Mouse (Mus musculus) CH12.LX (cell line): ENCODE data around the gene Myo16. TPM values are rescaled to one million over a fixed set of nuclear protein-coding genes. Genes with fewer than 3 reads are reported as not detected.

Experiments used
- DNase-seq: peaks from one replicate; pipeline ENCODE4 v3.0.0-alpha.2; 2013; ENCODE audit errors: extremely low read depth
- H3K27ac ChIP-seq: 2 replicates; pipeline ENCODE4 v1.5.1; 2012; ENCODE audit warnings: low read depth, mild to moderate bottlenecking, control low read depth, moderate library complexity; ENCODE audit not compliant: insufficient read depth
- H3K27me3 ChIP-seq: replicated peaks from 2 replicates; pipeline ENCODE3; 2012; ENCODE audit warnings: inconsistent platforms
- H3K36me3 ChIP-seq, 2 experiments: replicated peaks in 1 of 2; 2 replicates each; pipeline versions ENCODE3 to v1.6.1; 2012; ENCODE audit warnings: inconsistent platforms in 1 of 2, low read length in 1 of 2, mild to moderate bottlenecking in 1 of 2, mixed read lengths in 1 of 2, moderate library complexity in 1 of 2; ENCODE audit not compliant: control insufficient read depth in 1 of 2, insufficient read depth in 1 of 2
- H3K4me1 ChIP-seq, 2 experiments: 2 replicates each; pipeline ENCODE4 v1.6.1; 2012; ENCODE audit warnings: inconsistent platforms in 1 of 2, moderate library complexity in 1 of 2; ENCODE audit not compliant: insufficient read depth in 2 of 2, control insufficient read depth in 1 of 2
- H3K4me2 ChIP-seq: 2 replicates; pipeline ENCODE4 v1.6.1; 2012; ENCODE audit warnings: low read depth, mild to moderate bottlenecking, control low read depth; ENCODE audit not compliant: poor library complexity, insufficient read depth, severe bottlenecking
- H3K4me3 ChIP-seq, 3 experiments: fragments of 150-350 bp in 1 of 3; sonication (generic) in 1 of 3; replicated peaks in 1 of 3; 2 replicates each; pipeline versions ENCODE3 to v1.5.1; 2011 to 2012; ENCODE audit warnings: low read depth in 2 of 3, low read length in 2 of 3, mild to moderate bottlenecking in 2 of 3, moderate library complexity in 2 of 3, control low read depth in 1 of 3, improper control_type of control experiment in 1 of 3, inconsistent platforms in 1 of 3, mixed read lengths in 1 of 3; ENCODE audit not compliant: poor library complexity in 1 of 3
- H3K79me2 ChIP-seq: replicated peaks from 2 replicates; pipeline ENCODE4 v1.6.1; 2012; ENCODE audit warnings: mild to moderate bottlenecking, moderate library complexity; ENCODE audit not compliant: control insufficient read depth, poor library complexity, insufficient read depth, severe bottlenecking; ENCODE audit errors: extremely low read depth
- H3K9ac ChIP-seq: 2 replicates; pipeline ENCODE4 v1.6.1; 2012; ENCODE audit warnings: low read depth, mild to moderate bottlenecking, control low read depth, moderate library complexity; ENCODE audit not compliant: insufficient read depth
- H3K9me3 ChIP-seq: replicated peaks from 2 replicates; pipeline ENCODE3; 2012; ENCODE audit warnings: low read length, inconsistent platforms, mixed read lengths
- ELF1 ChIP-seq: IDR thresholded peaks from 2 replicates; pipeline ENCODE4 v1.6.1; 2014; ENCODE audit warnings: low read depth, mild to moderate bottlenecking, inconsistent platforms, low read length, improper control_type of control experiment
- EP300 ChIP-seq: IDR thresholded peaks from 2 replicates; pipeline ENCODE4 v1.6.1; 2011; ENCODE audit warnings: low read length, improper control_type of control experiment
- ETS1 ChIP-seq: conservative IDR thresholded peaks from 2 replicates; pipeline ENCODE4 v1.6.1; 2012; ENCODE audit warnings: low read depth, mild to moderate bottlenecking, inconsistent platforms, low read length, improper control_type of control experiment, moderate library complexity
- HCFC1 ChIP-seq: IDR thresholded peaks from 2 replicates; pipeline ENCODE4 v1.6.1; 2012; ENCODE audit warnings: low read depth, mild to moderate bottlenecking, inconsistent platforms, low read length, improper control_type of control experiment
- JUN ChIP-seq: IDR thresholded peaks from 2 replicates; pipeline ENCODE4 v1.6.1; 2011; ENCODE audit warnings: low read depth, mild to moderate bottlenecking, low read length, improper control_type of control experiment, moderate library complexity; ENCODE audit not compliant: insufficient read depth
- KAT2A ChIP-seq: IDR thresholded peaks from 2 replicates; pipeline ENCODE4 v1.6.1; 2012; ENCODE audit warnings: low read length, improper control_type of control experiment, inconsistent platforms; ENCODE audit not compliant: insufficient replicate concordance
- MAFK ChIP-seq: IDR thresholded peaks from 2 replicates; pipeline ENCODE4 v1.6.1; 2011; ENCODE audit warnings: low read length, improper control_type of control experiment; ENCODE audit not compliant: insufficient replicate concordance
- MAX ChIP-seq: IDR thresholded peaks from 2 replicates; pipeline ENCODE4 v1.6.1; 2011; ENCODE audit warnings: low read length, improper control_type of control experiment
- MAZ ChIP-seq: IDR thresholded peaks from 2 replicates; pipeline ENCODE4 v1.6.1; 2012; ENCODE audit warnings: low read depth, mild to moderate bottlenecking, inconsistent platforms, low read length, improper control_type of control experiment, moderate library complexity
- MEF2A ChIP-seq: IDR thresholded peaks from 2 replicates; pipeline ENCODE4 v1.6.1; 2014; ENCODE audit warnings: low read depth, mild to moderate bottlenecking, inconsistent platforms, low read length, improper control_type of control experiment, borderline replicate concordance
- MXI1 ChIP-seq: IDR thresholded peaks from 2 replicates; pipeline ENCODE4 v1.6.1; 2011; ENCODE audit warnings: mild to moderate bottlenecking, low read depth, low read length, improper control_type of control experiment
- MYC ChIP-seq: IDR thresholded peaks from 2 replicates; pipeline ENCODE4 v1.6.1; 2011; ENCODE audit warnings: low read depth, mild to moderate bottlenecking, improper control_type of control experiment, low read length
- NELFE ChIP-seq: IDR thresholded peaks from 2 replicates; pipeline ENCODE4 v1.6.1; 2011; ENCODE audit warnings: low read depth, low read length, improper control_type of control experiment
- PAX5 ChIP-seq: IDR thresholded peaks from 2 replicates; pipeline ENCODE4 v1.6.1; 2012; ENCODE audit warnings: low read length, inconsistent platforms, mixed read lengths
- POLR2A ChIP-seq: IDR thresholded peaks from 2 replicates; pipeline ENCODE4 v1.6.1; 2011; ENCODE audit warnings: low read depth, mild to moderate bottlenecking, improper control_type of control experiment, low read length
- POLR2AphosphoS2 ChIP-seq: IDR thresholded peaks from 2 replicates; pipeline ENCODE4 v1.6.1; 2011; ENCODE audit warnings: low read depth, low read length, improper control_type of control experiment
- RAD21 ChIP-seq: IDR thresholded peaks from 2 replicates; pipeline ENCODE4 v1.6.1; 2011; ENCODE audit warnings: low read depth, mild to moderate bottlenecking, low read length, improper control_type of control experiment, moderate library complexity
- RCOR1 ChIP-seq: conservative IDR thresholded peaks from 2 replicates; pipeline ENCODE4 v1.6.1; 2012; ENCODE audit warnings: low read depth, mild to moderate bottlenecking, inconsistent platforms, low read length, improper control_type of control experiment
- SIN3A ChIP-seq: IDR thresholded peaks from 2 replicates; pipeline ENCODE4 v1.6.1; 2012; ENCODE audit warnings: low read length, improper control_type of control experiment, inconsistent platforms
- SMC3 ChIP-seq: IDR thresholded peaks from 2 replicates; pipeline ENCODE4 v1.6.1; 2011; ENCODE audit warnings: low read depth, low read length, improper control_type of control experiment
- TBP ChIP-seq: conservative IDR thresholded peaks from 2 replicates; pipeline ENCODE4 v1.6.1; 2011; ENCODE audit warnings: low read depth, low read length, improper control_type of control experiment
- UBTF ChIP-seq: IDR thresholded peaks from 2 replicates; pipeline ENCODE4 v1.6.1; 2012; ENCODE audit warnings: low read depth, mild to moderate bottlenecking, inconsistent platforms, low read length, improper control_type of control experiment, moderate library complexity
- USF1 ChIP-seq: IDR thresholded peaks from 2 replicates; pipeline ENCODE4 v1.6.1; 2014; ENCODE audit warnings: low read depth, mild to moderate bottlenecking, inconsistent platforms, low read length, improper control_type of control experiment
- ZKSCAN1 ChIP-seq: IDR thresholded peaks from 2 replicates; pipeline ENCODE4 v1.6.1; 2012; ENCODE audit warnings: low read depth, inconsistent platforms, low read length, improper control_type of control experiment, borderline replicate concordance
- ZMIZ1 ChIP-seq: IDR thresholded peaks from 2 replicates; pipeline ENCODE4 v1.6.1; 2012; ENCODE audit warnings: low read depth, mild to moderate bottlenecking, inconsistent platforms, low read length, improper control_type of control experiment
- dilution Hi-C: fragments of 300-500 bp; cut with MboI; formaldehyde crosslinking; loops from 2 replicates; pipeline ENCODE4 v1.14.3; 2020; ENCODE audit warnings: low sequenced_read_pairs; ENCODE audit not compliant: extremely low pct_unique_long_range_greater_than_20kb, extremely low pct_ligation_motif_present
- in situ Hi-C: fragments of 300-500 bp; cut with MboI; formaldehyde crosslinking; loops from 3 replicates; pipeline ENCODE4 v1.14.3; 2019; ENCODE audit warnings: low sequenced_read_pairs, low pct_ligation_motif_present, low pct_unique_long_range_greater_than_20kb, mixed read lengths
- polyA plus RNA-seq: library from polyadenylated mRNA; unstranded; fragments of >175 nt; gene quantifications from 2 replicates; pipeline ENCODE4 v1.2.1, GENCODE M21; 2012; ENCODE audit warnings: low read depth; ENCODE audit not compliant: insufficient read length
- total RNA-seq, 2 experiments: library from RNA; depleted of rRNA; stranded (reverse); fragments of 300-350 nt in 1 of 2; fragments of >200 nt in 1 of 2; gene quantifications; 2 replicates each; pipeline ENCODE4 v1.2.3; 2012 to 2014

The Myo16 gene
- total and polyA plus RNA-seq, 3 experiments = not detected

DNA sequence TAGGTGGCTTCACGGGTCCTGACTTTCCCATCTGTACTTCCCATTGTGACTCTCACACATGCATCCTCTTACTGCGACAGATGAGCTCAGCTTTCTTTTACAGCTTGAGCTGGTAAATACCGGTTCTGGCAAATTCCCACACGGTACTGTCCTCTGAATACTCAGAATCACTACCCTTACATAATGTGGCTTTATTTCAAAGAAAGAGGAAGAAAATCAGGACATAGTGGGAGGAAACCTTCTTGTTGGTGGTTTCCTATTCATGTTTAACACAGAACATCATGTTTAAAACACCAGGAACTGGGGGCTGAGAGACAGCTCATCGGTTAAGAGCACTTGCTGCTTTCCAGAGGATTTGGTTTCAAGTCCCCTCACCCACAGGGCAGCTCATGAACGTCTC is 384.6 kb downstream of the Myo16 start:
- dilution Hi-C loops (no loop called here), in situ Hi-C loops (no loop called here)
- H3K27ac ChIP-seq = no peak overlapping the region
- no peak overlapping the region for H3K4me3 ChIP-seq
- H3K79me2 ChIP-seq = no peaks in the 10 kb centered on the region
- H3K9ac ChIP-seq = no peak overlapping the region
- H3K27me3 ChIP-seq = no peaks in the 10 kb centered on the region
- H3K4me2 ChIP-seq = no peak overlapping the region
- H3K9me3 ChIP-seq = no peaks in the 10 kb centered on the region
- no peaks in the 10 kb centered on the region for H3K36me3 ChIP-seq
- DNase-seq = no peak
- H3K4me1 ChIP-seq = peaks cover 0 to 11% of the 10 kb centered on the region in 2 experiments; a peak in 2 of 4 replicates
- TF ChIP-seq MAX (no peak), KAT2A (no peak), ETS1 (no peak), MAFK (no peak)
- TF ChIP-seq, all 38 proteins: peak for 0

- Histone ChIP-seq H3K9ac (no peak overlapping the region), H3K4me3 (no peak overlapping the region), H3K9me3 (peaks cover 8% of the 10 kb centered on the region), H3K36me3 (no peaks in the 10 kb centered on the region), H3K79me2 (no peaks in the 10 kb centered on the region), H3K4me2 (no peak overlapping the region), H3K27me3 (no peaks in the 10 kb centered on the region), H3K4me1 (peaks cover 0 to 8% of the 10 kb centered on the region in 2 experiments; a peak in 2 of 4 replicates), H3K27ac (no peak overlapping the region)
- DNase-seq = no peak
- in situ Hi-C loops = no loop called here
- dilution Hi-C loops = no loop called here
- TF ChIP-seq MYC (no peak), RAD21 (no peak), PAX5 (no peak), MXI1 (no peak), UBTF (no peak), SIN3A (no peak), TBP (no peak), ZMIZ1 (no peak), POLR2AphosphoS2 (no peak), NELFE (no peak), MAX (no peak), ELF1 (no peak)
Observed at GRCm38 (mm10) chr8:10539665-10540064, 386.0 kb downstream of the Myo16 start.

- Histone ChIP-seq H3K27me3 (no peaks in the 10 kb centered on the region), H3K4me2 (no peak overlapping the region), H3K4me1 (0 out of 4 replicates have a peak, but pooled peaks cover 0 to 3% of the 10 kb centered on the region in 2 experiments), H3K4me3 (no peak overlapping the region), H3K36me3 (no peaks in the 10 kb centered on the region), H3K79me2 (no peaks in the 10 kb centered on the region), H3K9ac (no peak overlapping the region), H3K9me3 (peaks cover 8% of the 10 kb centered on the region), H3K27ac (no peak overlapping the region)
- no peak for TF ChIP-seq ETS1
- no peak for TF ChIP-seq PAX5
- TF ChIP-seq MAX = no peak
- no peak for TF ChIP-seq MAZ
- no peak for TF ChIP-seq USF1
- no peak for TF ChIP-seq MEF2A
- TF ChIP-seq ZKSCAN1 = no peak
- no peak for TF ChIP-seq SIN3A
- no peak for TF ChIP-seq ZMIZ1
- TF ChIP-seq HCFC1 = no peak
- no peak for TF ChIP-seq EP300
- no peak for TF ChIP-seq MAFK
- TF ChIP-seq RCOR1 = no peak
- no peak for TF ChIP-seq MYC
- TF ChIP-seq SMC3 = no peak
- no peak for TF ChIP-seq POLR2AphosphoS2
- no peak for TF ChIP-seq JUN
- no peak for TF ChIP-seq POLR2A
- no peak for TF ChIP-seq TBP
- in situ Hi-C loops = no loop called here
- DNase-seq = no peak
- dilution Hi-C loops = no loop called here
Observed at GRCm38 (mm10) chr8:10545890-10546289, 392.2 kb downstream of the Myo16 start.
